20 mouse cellular contexts compared by ENCODE assay signal in genomic region chr1:194901826-194902225, GRCm38 (mm10). TPM values are rescaled to one million over a fixed set of nuclear protein-coding genes. Genes with fewer than 3 reads are reported as not detected.
A peak's percentile ranks its signal among the peaks of the same experiment; 100 is the strongest.
DNase-seq lines count a peak whose midpoint lies in the region; ATAC-seq lines count a peak whose summit lies in the region.
"Had no signal": no experiment of that assay in that cellular context is flagged by ENCODE, and none has a peak within 500 bp of the region (broad histone marks: within the 10 kb centered on the region; RNA-seq: fewer than 3 reads in every experiment).

No protein-coding gene starts in this region.

- intact Hi-C loops in heart, postnatal 36 days (cut with DNase I) = no loop called here

- DNase-seq in heart, adult 11 months = peak; percentile 48
- DNase-seq in heart, postnatal 36 days = no peak
- DNase-seq in 416B (ENCODE audit: low read depth) = peak; percentile 72
- DNase-seq in c-Kit-positive CD71-positive TER-119-positive erythroid progenitor cells, embryonic 14.5 days (ENCODE audit: low spot score) = no peak
- no peak for DNase-seq in Muller cell, postnatal 12 days (ENCODE audit: inconsistent ontology term)
- DNase-seq: adrenal gland, adult 8-10 months; adrenal gland, postnatal 25 days; B cell, adult 2 months; cerebellum, adult 18-20 months; cerebellum, adult 9-10 months; cerebellum, postnatal 14 days; gastrocnemius, postnatal 25 days; heart, postnatal 10 days; kidney, adult 11 months had no signal

- ATAC-seq in granulocyte monocyte progenitor cell, adult 5-6 weeks (replicated peaks; ENCODE audit: poor library complexity, severe bottlenecking) = peak; percentile 81
- ATAC-seq: activated CD4-positive, CD25-positive, alpha-beta regulatory T cell, adult 4 months; forebrain, embryonic 15.5 days; hindbrain, embryonic 16.5 days; intestine, embryonic 15.5 days had no signal

RNA-seq across cellular contexts. Expression of gene Cd34, which starts 36.8 kb away (rescaled TPM):
- 100 to 1,000 TPM; 102 to 112 TPM for total RNA-seq in heart, postnatal 36 days (2021)
- 225 and 231 TPM in 2 replicates for total RNA-seq in granulocyte monocyte progenitor cell, adult 5-6 weeks (2014; fragmentation: Nextera tagmentation)
- total RNA-seq in granulocyte monocyte progenitor cell, adult 5-6 weeks (2017) = 260 and 264 TPM in 2 replicates
- total RNA-seq: CH12.LX had no signal

Comparison
In these comparisons a context has a peak if more than half of its experiments do, and no peak if none do; other contexts are left out.
1. DNase-seq: peak in heart, adult 11 months (single experiment) and 416B (single experiment); none in heart, postnatal 36 days (0 of 2), c-Kit-positive CD71-positive TER-119-positive erythroid progenitor cells, embryonic 14.5 days (single experiment) and Muller cell, postnatal 12 days (single experiment).